8 mouse cellular contexts compared by ENCODE assay signal in genomic region chr4:136206943-136207342, GRCm38 (mm10). TPM values are rescaled to one million over a fixed set of nuclear protein-coding genes. Genes with fewer than 3 reads are reported as not detected.
DNase-seq lines count a peak whose midpoint lies in the region; ATAC-seq lines count a peak whose summit lies in the region.

No protein-coding gene starts in this region.

- H3K9me3 ChIP-seq in erythroblast, embryonic 14.5 days (ENCODE audit: control insufficient read depth, low read length): no peaks in the 10 kb centered on the region
- H3K9me3 ChIP-seq in heart, embryonic 11.5 days (replicated peaks; ENCODE audit: control insufficient read depth, low read length): no peaks in the 10 kb centered on the region
- no peaks in the 10 kb centered on the region for H3K9me3 ChIP-seq in liver, embryonic 12.5 days (replicated peaks)

- no peak for ATAC-seq in erythroblast, adult 5-6 weeks (replicated peaks; ENCODE audit: low FRiP score, poor library complexity, severe bottlenecking)
- no peak for ATAC-seq in heart, embryonic 11.5 days (replicated peaks; ENCODE audit: insufficient number of reproducible peaks, low FRiP score, low TSS enrichment)
- ATAC-seq in liver, embryonic 12.5 days: no peak
- ATAC-seq in inflammation-experienced regulatory T-cells, adult 6 months: no peak

- peak; percentile 72 for DNase-seq in ES-CJ7 (ENCODE audit: low read depth, low spot score)
- DNase-seq in embryo, embryonic 9.5 days (ENCODE audit: extremely low spot score): no peak
- no peak for DNase-seq in cerebellum, adult 9-10 months

- H3K27me3 ChIP-seq in erythroblast, embryonic 14.5 days (ENCODE audit: control insufficient read depth): peaks cover 91% of the 10 kb centered on the region
- H3K27me3 ChIP-seq in heart, embryonic 11.5 days (ENCODE audit: control insufficient read depth, insufficient read depth, low read length): peaks cover 4% of the 10 kb centered on the region; the same call in 1 of the 2 replicates
- peaks cover 83% of the 10 kb centered on the region for H3K27me3 ChIP-seq in liver, embryonic 12.5 days (replicated peaks)

- H3K36me3 ChIP-seq in erythroblast, embryonic 14.5 days (ENCODE audit: control insufficient read depth): no peaks in the 10 kb centered on the region
- H3K36me3 ChIP-seq in heart, embryonic 11.5 days (ENCODE audit: control insufficient read depth, insufficient read depth, low read length): no peaks in the 10 kb centered on the region
- no peaks in the 10 kb centered on the region for H3K36me3 ChIP-seq in liver, embryonic 12.5 days

- no peak overlapping the region for H3K27ac ChIP-seq in heart, embryonic 11.5 days (ENCODE audit: low read depth, low read length)
- H3K27ac ChIP-seq in liver, embryonic 12.5 days: peak overlapping the region; percentile 39; the same call in 1 of the 2 replicates

- WGBS in heart, embryonic 11.5 days (ENCODE audit: insufficient replicate concordance): 8% methylated on average over 6 of the region's 6 CpGs
- 15% methylated on average over 6 of the region's 6 CpGs for WGBS in liver, embryonic 12.5 days (ENCODE audit: insufficient replicate concordance)

- H3K4me3 ChIP-seq in erythroblast, embryonic 14.5 days (replicated peaks): peak overlapping the region; percentile 67
- peak overlapping the region; percentile 62 for H3K4me3 ChIP-seq in heart, embryonic 11.5 days (ENCODE audit: low read depth, low read length)
- peak overlapping the region; percentile 63 for H3K4me3 ChIP-seq in liver, embryonic 12.5 days

- H3K4me2 ChIP-seq in heart, embryonic 11.5 days: peak overlapping the region; percentile 99
- H3K4me2 ChIP-seq in liver, embryonic 12.5 days: peak overlapping the region; percentile 98

- H3K4me1 ChIP-seq in erythroblast, embryonic 14.5 days (ENCODE audit: control insufficient read depth): peaks cover 20% of the 10 kb centered on the region
- peaks cover 9% of the 10 kb centered on the region; the same call in 1 of the 2 replicates for H3K4me1 ChIP-seq in heart, embryonic 11.5 days (ENCODE audit: control insufficient read depth, insufficient read depth, low read length)
- peaks cover 28% of the 10 kb centered on the region for H3K4me1 ChIP-seq in liver, embryonic 12.5 days

- H3K9ac ChIP-seq in heart, embryonic 11.5 days (ENCODE audit: low read depth, low read length): peak overlapping the region; percentile 77
- H3K9ac ChIP-seq in liver, embryonic 12.5 days: peak overlapping the region; percentile 75; the same call in 1 of the 2 replicates

RNA-seq across cellular contexts. Expression of gene Asap3, which starts 0.8 kb away (rescaled TPM):
- 0.01 TPM in 2 replicates for polyA plus RNA-seq in erythroblast, embryonic 14.5 days (2012)
- 0.19 TPM in 1 of 2 replicates, not detected in the other for total RNA-seq in erythroblast, adult 5-6 weeks (2015; ENCODE audit: low replicate concordance)
- total RNA-seq in erythroblast, adult 5-6 weeks (2017; ENCODE audit: low replicate concordance): 0.43 TPM in 1 of 2 replicates, not detected in the other
- polyA plus RNA-seq in heart, embryonic 11.5 days (2014; fragmentation: Nextera tagmentation; extraction: Ambion mirVana): 1.8 and 2.1 TPM in 2 replicates
- polyA plus RNA-seq in liver, embryonic 12.5 days (2016; fragmentation: Nextera tagmentation; extraction: Ambion mirVana): 1.5 and 1.9 TPM in 2 replicates
- under 1 TPM in 1 of 3 experiments, not detected in 2; 0.16 TPM for polyA plus RNA-seq in inflammation-experienced regulatory T-cells, adult 6 months (2017; shearing (Covaris generic))

RNA-seq across cellular contexts. Expression of gene E2f2, which starts 34.7 kb away (rescaled TPM):
- 108 and 119 TPM in 2 replicates for polyA plus RNA-seq in erythroblast, embryonic 14.5 days (2012)
- 226 and 246 TPM in 2 replicates for total RNA-seq in erythroblast, adult 5-6 weeks (2015; ENCODE audit: low replicate concordance)
- 344 and 364 TPM in 2 replicates for total RNA-seq in erythroblast, adult 5-6 weeks (2017; ENCODE audit: low replicate concordance)
- polyA plus RNA-seq in heart, embryonic 11.5 days (2014; fragmentation: Nextera tagmentation; extraction: Ambion mirVana): 4.8 and 5.8 TPM in 2 replicates
- 63.4 and 69.1 TPM in 2 replicates for polyA plus RNA-seq in liver, embryonic 12.5 days (2016; fragmentation: Nextera tagmentation; extraction: Ambion mirVana)
- 10 to 100 TPM; 15.0 to 44.4 (median 16.8) TPM for polyA plus RNA-seq in inflammation-experienced regulatory T-cells, adult 6 months (2017; shearing (Covaris generic))

RNA-seq across cellular contexts. Expression of gene Tcea3, which starts 40.6 kb away (rescaled TPM):
- polyA plus RNA-seq in erythroblast, embryonic 14.5 days (2012): not detected in 2 replicates
- not detected in 2 replicates for total RNA-seq in erythroblast, adult 5-6 weeks (2015; ENCODE audit: low replicate concordance)
- not detected in 2 replicates for total RNA-seq in erythroblast, adult 5-6 weeks (2017; ENCODE audit: low replicate concordance)
- polyA plus RNA-seq in heart, embryonic 11.5 days (2014; fragmentation: Nextera tagmentation; extraction: Ambion mirVana): 56.4 and 56.7 TPM in 2 replicates
- 9.8 and 11.1 TPM in 2 replicates for polyA plus RNA-seq in liver, embryonic 12.5 days (2016; fragmentation: Nextera tagmentation; extraction: Ambion mirVana)
- under 1 TPM in 2 of 3 experiments, not detected in 1; 0.29 to 0.65 TPM for polyA plus RNA-seq in inflammation-experienced regulatory T-cells, adult 6 months (2017; shearing (Covaris generic))
